ENCODE assay signal across 7 mouse cellular contexts in genomic region chr11:20143687-20144086, GRCm38 (mm10). TPM values are rescaled to one million over a fixed set of nuclear protein-coding genes. Genes with fewer than 3 reads are reported as not detected.
DNase-seq lines count a peak whose midpoint lies in the region; ATAC-seq and TF ChIP-seq lines count a peak whose summit lies in the region.
"Not testable (repeated sequence)": the region's sequence is repeated elsewhere in the genome, so short reads cannot be mapped to it uniquely, and the experiment has no call there.

No protein-coding gene starts in this region.

- not testable (repeated sequence) for ATAC-seq in liver, embryonic 14.5 days (ENCODE audit: insufficient read depth)
- peak; percentile 55; the same call in 1 of the 2 replicates for ATAC-seq in megakaryocyte progenitor cell, adult 5-6 weeks (replicated peaks; ENCODE audit: poor library complexity)

- H3K4me3 ChIP-seq in gastrocnemius, adult 2 months; kidney, adult 2 months (ENCODE audit: insufficient read depth, low read depth, low read length); liver, embryonic 14.5 days (ENCODE audit: insufficient read depth in 1 of 2, low read depth in 2 of 2, low read length in 2 of 2): not testable (repeated sequence)

- not testable (repeated sequence) for H3K27me3 ChIP-seq in kidney, adult 2 months (replicated peaks; ENCODE audit: control insufficient read depth, insufficient read depth, low read length); liver, embryonic 14.5 days (ENCODE audit: control insufficient read depth, insufficient read depth, low read length)

- DNase-seq in CD4-positive, CD25-positive, alpha-beta regulatory T cell, adult 2 months (ENCODE audit: low read depth, low spot score), result peak; percentile 27
- DNase-seq in NIH3T3 (ENCODE audit: low read depth), result peak; percentile 42
- not testable (repeated sequence) for DNase-seq in gastrocnemius, adult 2 months; liver, embryonic 14.5 days (ENCODE audit: low read depth in 3 of 3, low spot score in 3 of 3)
- DNase-seq in kidney, adult 2 months, result peak; percentile 32
- peak; percentile 8 for DNase-seq in thymus, postnatal 0 days (ENCODE audit: low spot score)

- not testable (repeated sequence) for H3K9me3 ChIP-seq in liver, embryonic 14.5 days (ENCODE audit: control insufficient read depth, low read length)

- H3K9ac ChIP-seq in liver, embryonic 14.5 days (replicated peaks), result not testable (repeated sequence)

- 94% methylated on average over 4 of the region's 4 CpGs for WGBS in kidney, adult 2 months
- 59% methylated on average over 4 of the region's 4 CpGs for WGBS in liver, embryonic 14.5 days (ENCODE audit: insufficient replicate concordance)

- not testable (repeated sequence) for H3K4me1 ChIP-seq in kidney, adult 2 months (ENCODE audit: control insufficient read depth, insufficient read depth, low read length); liver, embryonic 14.5 days (replicated peaks; ENCODE audit: control insufficient read depth in 2 of 2, insufficient read depth in 2 of 2, low read length in 1 of 2)

- H3K36me3 ChIP-seq in kidney, adult 2 months (ENCODE audit: control insufficient read depth, insufficient read depth, low read length); liver, embryonic 14.5 days (replicated peaks; ENCODE audit: control insufficient read depth, insufficient read depth, low read depth): not testable (repeated sequence)

- not testable (repeated sequence) for TF ChIP-seq EP300 in liver, embryonic 14.5 days (IDR thresholded peaks at IDR 0.05; ENCODE audit: low read depth)

- H3K4me2 ChIP-seq in liver, embryonic 14.5 days (ENCODE audit: low read depth), result not testable (repeated sequence)

- intact Hi-C loops in gastrocnemius, adult 2 months (cut with DNase I), result not testable (repeated sequence)

- TF ChIP-seq POLR2A in kidney, adult 2 months (IDR thresholded peaks at IDR 0.05; ENCODE audit: low read depth, low read length), result not testable (repeated sequence)

- not testable (repeated sequence) for H3K27ac ChIP-seq in gastrocnemius, adult 2 months; kidney, adult 2 months (ENCODE audit: insufficient read depth, low read depth, low read length); liver, embryonic 14.5 days

- TF ChIP-seq CTCF in gastrocnemius, adult 2 months (IDR thresholded peaks at IDR 0.05), result peak; percentile 41; the same call in 1 of the 2 replicates
- TF ChIP-seq CTCF in kidney, adult 2 months (conservative IDR thresholded peaks at IDR 0.05; ENCODE audit: insufficient read depth, insufficient read length, low read depth, low read length), result not testable (repeated sequence)
- peak; percentile 20; the same call in 1 of the 2 replicates for TF ChIP-seq CTCF in liver, embryonic 14.5 days (IDR thresholded peaks at IDR 0.05; ENCODE audit: low read depth)

RNA-seq across cellular contexts. Expression of gene Actr2, which starts 31.0 kb away (rescaled TPM):
- 10 to 100 TPM; 35.8 to 44.1 TPM for total RNA-seq in gastrocnemius, adult 2 months (2021)
- 25.3 and 38.8 TPM in 2 replicates for polyA plus RNA-seq in kidney, adult 2 months (2012; rRNA removed)
- 20.9 and 31.0 TPM in 2 replicates for polyA plus RNA-seq in liver, embryonic 14.5 days (2012; rRNA removed)
- 28.5 and 30.3 TPM in 2 replicates for polyA plus RNA-seq in liver, embryonic 14.5 days (2014; fragmentation: Nextera tagmentation; extraction: Ambion mirVana)
- total RNA-seq in megakaryocyte progenitor cell, adult 5-6 weeks (2015), result 214 and 237 TPM in 2 replicates
- total RNA-seq in megakaryocyte progenitor cell, adult 5-6 weeks (2017), result 237 and 264 TPM in 2 replicates
- polyA plus RNA-seq in thymus, postnatal 0 days (2015; fragmentation: Nextera tagmentation; extraction: Ambion mirVana), result 165 and 185 TPM in 2 replicates

RNA-seq across cellular contexts. Expression of gene Rab1a, which starts 57.5 kb away (rescaled TPM):
- total RNA-seq in gastrocnemius, adult 2 months (2021), result 10 to 100 TPM; 88.6 to 95.4 TPM
- 97.5 and 119 TPM in 2 replicates for polyA plus RNA-seq in kidney, adult 2 months (2012; rRNA removed)
- polyA plus RNA-seq in liver, embryonic 14.5 days (2012; rRNA removed), result 37.0 and 53.0 TPM in 2 replicates
- polyA plus RNA-seq in liver, embryonic 14.5 days (2014; fragmentation: Nextera tagmentation; extraction: Ambion mirVana), result 80.6 and 84.2 TPM in 2 replicates
- total RNA-seq in megakaryocyte progenitor cell, adult 5-6 weeks (2015), result 143 and 167 TPM in 2 replicates
- total RNA-seq in megakaryocyte progenitor cell, adult 5-6 weeks (2017), result 86.8 and 87.9 TPM in 2 replicates
- 172 and 180 TPM in 2 replicates for polyA plus RNA-seq in thymus, postnatal 0 days (2015; fragmentation: Nextera tagmentation; extraction: Ambion mirVana)
